Mouse (Mus musculus) forebrain, embryonic 11.5 days (tissue): ENCODE data around the gene Raly. TPM values are rescaled to one million over a fixed set of nuclear protein-coding genes. Genes with fewer than 3 reads are reported as not detected.

Experiments
- ATAC-seq: fragments of 200-750 bp; cut with Nextera tagmentation; replicated peaks from 2 replicates; pipeline ENCODE4 v1.8.0; 2017; ENCODE audit warnings: moderate TSS enrichment; ENCODE audit not compliant: low FRiP score
- DNase-seq: peaks from one replicate; pipeline ENCODE4 v3.0.0-alpha.2; 2017; ENCODE audit warnings: low spot score
- H3K27ac ChIP-seq: fragments of 300-500 bp; sonication (generic); 2 replicates; pipeline ENCODE4 v1.5.1; 2014; ENCODE audit warnings: low read depth, low read length
- H3K27me3 ChIP-seq: fragments of 300-500 bp; sonication (generic); 2 replicates; pipeline ENCODE4 v1.6.1; 2014; ENCODE audit warnings: mild to moderate bottlenecking, low read length, mixed read lengths; ENCODE audit not compliant: control insufficient read depth, insufficient read depth
- H3K36me3 ChIP-seq: fragments of 300-500 bp; sonication (generic); 2 replicates; pipeline ENCODE4 v1.6.1; 2014; ENCODE audit warnings: mild to moderate bottlenecking, low read length, moderate library complexity, mixed read lengths; ENCODE audit not compliant: control insufficient read depth, insufficient read depth
- H3K4me1 ChIP-seq: fragments of 300-500 bp; sonication (generic); replicated peaks from 2 replicates; pipeline ENCODE4 v1.6.1; 2014; ENCODE audit warnings: low read length, mixed read lengths; ENCODE audit not compliant: control insufficient read depth, insufficient read depth
- H3K4me2 ChIP-seq: fragments of 300-500 bp; sonication (generic); 2 replicates; pipeline ENCODE4 v1.6.1; 2014; ENCODE audit warnings: low read depth, mild to moderate bottlenecking, low read length, moderate library complexity, mixed read lengths; ENCODE audit not compliant: severe bottlenecking
- H3K4me3 ChIP-seq: fragments of 300-500 bp; sonication (generic); 2 replicates; pipeline ENCODE4 v1.5.1; 2014; ENCODE audit warnings: low read depth, low read length
- H3K9ac ChIP-seq: fragments of 300-500 bp; sonication (generic); 2 replicates; pipeline ENCODE4 v1.6.1; 2014; ENCODE audit warnings: low read length
- H3K9me3 ChIP-seq: fragments of 300-500 bp; sonication (generic); 2 replicates; pipeline ENCODE4 v1.6.1; 2016; ENCODE audit warnings: low read length, mixed read lengths; ENCODE audit not compliant: control insufficient read depth
- WGBS: fragments of 180-500 bp; shearing (Covaris S2); extraction: QIAGEN DNeasy Blood & Tissue Kit; methylation state at CpG from one replicate; pipeline ENCODE4 v1.1.7; 2014; 5-methylcytosine and 5-hydroxymethylcytosine counted together
- polyA plus RNA-seq: library from polyadenylated mRNA; unstranded; fragments of >200 nt; fragmentation: Nextera tagmentation; extraction: Ambion mirVana; gene quantifications from 2 replicates; pipeline ENCODE4 v1.2.1, GENCODE M21; 2014

Gene Raly
- polyA plus RNA-seq = 92.4 and 102 TPM in 2 replicates

DNA sequence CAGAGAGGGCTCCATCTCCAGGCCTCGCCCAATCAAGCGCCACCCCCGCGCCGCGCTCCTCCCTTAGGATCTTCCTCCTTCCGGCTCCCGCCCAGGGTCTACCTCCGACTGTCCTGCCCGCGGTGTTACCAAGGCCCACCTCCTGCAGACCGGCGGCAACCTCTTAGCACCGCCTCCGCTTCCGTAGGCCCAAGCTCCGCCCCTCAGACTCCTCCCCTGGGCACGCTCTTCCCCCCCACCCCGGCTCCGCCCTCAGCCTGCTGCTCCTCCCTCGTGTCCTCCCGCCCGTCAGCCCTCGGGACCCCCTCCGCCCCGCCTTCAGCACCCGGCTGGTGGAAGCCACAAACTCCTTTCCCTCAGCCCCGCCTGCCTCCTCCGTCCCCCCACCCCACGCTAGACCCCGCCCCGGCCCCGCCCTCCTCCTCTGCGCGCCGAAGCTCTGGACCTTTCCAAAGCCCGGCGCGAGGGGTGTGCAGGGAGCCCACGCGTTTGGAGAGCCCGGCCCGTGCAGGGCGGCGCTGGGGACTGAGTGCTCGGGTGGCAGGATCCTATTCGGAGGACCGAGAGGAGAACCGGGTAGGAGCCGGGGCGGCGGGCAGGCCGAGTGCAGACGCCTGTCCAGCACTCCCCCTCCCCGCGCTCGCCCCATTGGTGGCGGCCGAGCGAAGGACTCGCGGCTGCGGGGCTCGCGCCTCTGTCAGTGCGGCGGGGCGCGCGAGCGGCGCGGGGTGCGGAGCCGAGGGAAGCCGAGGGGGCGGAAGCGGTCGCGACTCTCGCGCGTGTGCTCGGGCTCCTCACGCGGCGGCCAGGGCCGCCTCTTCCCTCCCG is at the start of gene Raly, which contains the start of gene a:
Gene Raly (plus strand): TSS at position 441 of the 828 bp plus-strand sequence.
Gene a (plus strand): TSS at position 747 of the 828 bp plus-strand sequence.
- Histone ChIP-seq H3K9me3 (no peaks in the 10 kb centered on the region), H3K27me3 (no peaks in the 10 kb centered on the region), H3K4me2 (peak within 1 kb of the TSS; percentile 73), H3K4me3 (peak within 1 kb of the TSS; percentile 97), H3K27ac (peak within 1 kb of the TSS; percentile 96), H3K9ac (peak within 1 kb of the TSS; percentile 85), H3K36me3 (no peaks in the 10 kb centered on the region), H3K4me1 (peaks cover 6% of the 10 kb centered on the region)
- WGBS = under 1% methylated on average over 76 of the region's 89 CpGs
- DNase-seq (peak; percentile 100), ATAC-seq (peak; percentile 97)

DNA sequence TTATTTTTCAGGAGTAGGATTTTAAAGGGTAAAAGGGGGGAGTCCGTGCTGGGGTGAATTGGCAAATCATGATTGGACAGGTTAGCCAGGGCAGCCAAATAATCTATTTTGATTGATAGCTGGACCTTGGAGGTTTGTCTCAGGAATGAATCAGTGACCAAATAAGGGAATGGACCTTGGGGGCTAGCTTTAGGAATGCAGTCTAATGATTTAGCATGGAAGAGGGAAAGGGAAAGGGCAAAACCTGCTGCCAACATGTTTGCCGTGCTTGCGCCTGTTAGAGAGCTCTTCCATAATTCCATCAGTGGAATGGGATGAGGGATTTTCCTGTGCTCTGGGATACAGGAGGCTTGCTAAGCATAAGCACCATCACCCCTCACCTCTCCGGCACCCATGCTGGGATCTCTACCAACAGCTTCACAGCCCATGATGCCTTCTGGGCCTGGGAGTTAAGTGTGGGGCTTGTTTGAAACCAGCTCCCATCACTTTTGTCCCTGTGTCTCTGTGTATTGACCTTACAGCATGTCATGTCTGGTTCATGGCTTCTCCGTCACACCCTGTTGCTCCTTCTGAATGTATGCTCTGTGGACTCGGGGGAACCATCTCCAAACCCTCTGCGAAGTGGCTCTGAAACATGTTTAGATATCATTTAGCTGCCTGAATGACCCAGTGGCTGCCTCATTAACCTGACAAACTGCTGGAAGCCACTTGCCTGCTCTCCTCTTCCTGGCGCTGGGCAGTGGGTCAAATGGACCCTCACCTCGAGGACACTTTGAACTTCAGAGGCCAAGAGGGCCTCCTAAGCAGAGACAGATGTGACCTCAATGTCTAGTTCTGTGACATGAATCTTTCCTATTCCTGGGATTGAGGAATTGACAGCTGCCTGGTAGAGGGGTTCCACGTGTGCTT is 47.7 kb upstream of the Raly start:
- Histone ChIP-seq H3K27me3 (no peaks in the 10 kb centered on the region; the same call in 1 of the 2 replicates), H3K4me1 (no peaks in the 10 kb centered on the region), H3K9ac (no peak overlapping the region), H3K27ac (no peak overlapping the region), H3K4me2 (no peak overlapping the region), H3K4me3 (no peak overlapping the region), H3K9me3 (no peaks in the 10 kb centered on the region), H3K36me3 (no peaks in the 10 kb centered on the region)
- ATAC-seq = no peak
- 73% methylated on average over 10 of the region's 10 CpGs for WGBS
- no peak for DNase-seq

DNA sequence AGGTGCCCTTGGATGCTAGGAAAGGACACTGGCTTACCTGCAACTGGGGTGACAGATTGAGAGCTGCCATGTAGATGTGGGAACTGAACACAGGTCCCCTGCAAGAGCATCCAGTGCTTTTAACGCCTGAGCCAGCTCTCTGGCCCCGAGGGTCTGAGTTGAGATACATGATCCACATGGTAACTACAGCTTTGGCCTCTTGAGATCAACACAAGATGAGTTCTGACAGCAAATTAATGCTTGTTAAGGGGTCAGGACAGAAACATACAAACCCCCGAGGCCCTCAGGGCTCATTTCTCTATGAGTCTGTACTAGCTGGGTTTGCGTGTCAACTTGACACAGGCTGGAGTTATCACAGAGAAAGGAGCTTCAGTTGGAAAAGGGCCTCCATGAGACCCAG is 47.0 kb upstream of the Raly start:
- H3K9me3 ChIP-seq = no peaks in the 10 kb centered on the region
- no peak overlapping the region for H3K9ac ChIP-seq
- no peak overlapping the region for H3K4me3 ChIP-seq
- H3K4me1 ChIP-seq = no peaks in the 10 kb centered on the region; the same call in 1 of the 2 replicates
- H3K4me2 ChIP-seq = no peak overlapping the region
- H3K27me3 ChIP-seq = no peaks in the 10 kb centered on the region; the same call in 1 of the 2 replicates
- no peak overlapping the region for H3K27ac ChIP-seq
- DNase-seq (no peak), ATAC-seq (no peak)
- no peaks in the 10 kb centered on the region for H3K36me3 ChIP-seq
- 79% methylated on average over 4 of the region's 4 CpGs for WGBS

DNA sequence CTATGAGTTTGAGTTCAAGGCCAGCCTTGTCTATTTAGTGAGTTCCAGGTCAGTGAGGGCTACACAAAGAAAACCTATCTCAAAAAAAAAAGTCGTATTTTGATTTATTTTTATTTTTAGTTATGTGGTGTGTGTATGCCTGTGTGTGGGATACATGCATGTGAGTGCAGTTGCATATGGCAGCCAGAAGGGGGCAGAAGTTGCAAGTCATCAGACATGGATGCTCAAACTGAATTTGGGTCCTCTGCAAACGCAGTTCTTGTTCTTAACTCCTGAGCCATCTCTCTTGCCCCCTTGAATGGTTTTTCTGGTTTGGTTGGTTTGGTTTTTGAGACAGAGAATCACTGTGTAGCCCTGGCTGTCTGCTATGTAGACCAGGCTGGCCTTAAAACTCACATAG is 42.5 kb upstream of the Raly start:
- Histone ChIP-seq H3K36me3 (no peaks in the 10 kb centered on the region), H3K4me3 (no peak overlapping the region), H3K27ac (no peak overlapping the region), H3K4me1 (peaks cover 2% of the 10 kb centered on the region; the same call in 1 of the 2 replicates), H3K27me3 (no peaks in the 10 kb centered on the region; the same call in 1 of the 2 replicates), H3K4me2 (no peak overlapping the region), H3K9me3 (no peaks in the 10 kb centered on the region), H3K9ac (no peak overlapping the region)
- no peak for ATAC-seq
- DNase-seq = no peak
- 92% methylated on average over 2 of the region's 2 CpGs for WGBS

GRCm38 (mm10) chr2:154749046-154750036 is 41.6 kb upstream of the Raly start:
- Histone ChIP-seq H3K27ac (0 out of 2 replicates have a peak overlapping the region, but pooled peaks have one; percentile 21), H3K36me3 (no peaks in the 10 kb centered on the region), H3K4me3 (no peak overlapping the region), H3K27me3 (no peaks in the 10 kb centered on the region; the same call in 1 of the 2 replicates), H3K4me1 (peaks cover 2% of the 10 kb centered on the region; the same call in 1 of the 2 replicates), H3K4me2 (no peak overlapping the region; the same call in 1 of the 2 replicates), H3K9ac (no peak overlapping the region), H3K9me3 (no peaks in the 10 kb centered on the region)
- peak; percentile 69 for DNase-seq
- 39% methylated on average over 23 of the region's 23 CpGs for WGBS
- no peak; the same call in 1 of the 2 replicates for ATAC-seq

- Histone ChIP-seq H3K9ac (no peak overlapping the region), H3K9me3 (no peaks in the 10 kb centered on the region), H3K4me1 (peaks cover 2% of the 10 kb centered on the region; the same call in 1 of the 2 replicates), H3K4me2 (no peak overlapping the region), H3K36me3 (no peaks in the 10 kb centered on the region), H3K4me3 (no peak overlapping the region), H3K27me3 (no peaks in the 10 kb centered on the region; the same call in 1 of the 2 replicates), H3K27ac (no peak overlapping the region)
- DNase-seq = no peak
- 51% methylated on average over 8 of the region's 8 CpGs for WGBS
- no peak for ATAC-seq
These were observed 39.0 kb upstream of the Raly start for GRCm38 (mm10) chr2:154751924-154752323.

- 88% methylated on average over 2 of the region's 2 CpGs for WGBS
- Histone ChIP-seq H3K9ac (no peak overlapping the region), H3K4me3 (no peak overlapping the region), H3K4me1 (peaks cover 2% of the 10 kb centered on the region; the same call in 1 of the 2 replicates), H3K27ac (no peak overlapping the region), H3K9me3 (no peaks in the 10 kb centered on the region), H3K27me3 (no peaks in the 10 kb centered on the region), H3K36me3 (no peaks in the 10 kb centered on the region), H3K4me2 (no peak overlapping the region)
- ATAC-seq = no peak
- no peak for DNase-seq
These were observed 36.8 kb upstream of the Raly start for GRCm38 (mm10) chr2:154754068-154754560.
